Mouse (Mus musculus) embryonic facial prominence, embryonic 15.5 days (tissue): ENCODE measurements around the gene Ugt1a1. TPM values are rescaled to one million over a fixed set of nuclear protein-coding genes. Genes with fewer than 3 reads are reported as not detected.
A peak's percentile ranks its signal among the peaks of the same experiment; 100 is the strongest.
"Not testable (repeated sequence)": the region's sequence is repeated elsewhere in the genome, so short reads cannot be mapped to it uniquely, and the experiment has no call there.

ENCODE experiments used
- ATAC-seq: fragments of 200-750 bp; cut with Nextera tagmentation; 2 replicates; pipeline ENCODE4 v1.8.0; 2017; ENCODE audit warnings: low read depth, moderate TSS enrichment; ENCODE audit not compliant: insufficient number of reproducible peaks, low FRiP score, low TSS enrichment
- H3K27ac ChIP-seq: fragments of 300-500 bp; sonication (generic); replicated peaks from 2 replicates; pipeline ENCODE4 v1.5.1; 2015; ENCODE audit warnings: mild to moderate bottlenecking, inconsistent platforms
- H3K27me3 ChIP-seq: fragments of 300-500 bp; sonication (generic); 2 replicates; pipeline ENCODE4 v1.6.1; 2015; ENCODE audit warnings: inconsistent platforms
- H3K36me3 ChIP-seq: fragments of 300-500 bp; sonication (generic); 2 replicates; pipeline ENCODE4 v1.6.1; 2015; ENCODE audit warnings: mild to moderate bottlenecking, inconsistent platforms
- H3K4me1 ChIP-seq: fragments of 300-500 bp; sonication (generic); 2 replicates; pipeline ENCODE4 v1.6.1; 2015; ENCODE audit warnings: inconsistent platforms
- H3K4me2 ChIP-seq: fragments of 300-500 bp; sonication (generic); replicated peaks from 2 replicates; pipeline ENCODE4 v1.6.1; 2015; ENCODE audit warnings: mild to moderate bottlenecking, inconsistent platforms
- H3K4me3 ChIP-seq: fragments of 300-500 bp; sonication (generic); replicated peaks from 2 replicates; pipeline ENCODE4 v1.5.1; 2015; ENCODE audit warnings: mild to moderate bottlenecking, inconsistent platforms
- H3K9ac ChIP-seq: fragments of 300-500 bp; sonication (generic); 2 replicates; pipeline ENCODE4 v1.6.1; 2015; ENCODE audit warnings: inconsistent platforms
- H3K9me3 ChIP-seq: fragments of 300-500 bp; sonication (generic); replicated peaks from 2 replicates; pipeline ENCODE4 v1.6.1; 2016; ENCODE audit warnings: inconsistent platforms
- WGBS: fragments of 180-500 bp; shearing (Covaris S2); methylation state at CpG from one replicate; pipeline ENCODE4 v1.1.7; 2015; 5-methylcytosine and 5-hydroxymethylcytosine counted together
- polyA plus RNA-seq: library from polyadenylated mRNA; unstranded; fragments of >200 nt; fragmentation: Nextera tagmentation; extraction: Ambion mirVana; gene quantifications from 2 replicates; pipeline ENCODE4 v1.2.1, GENCODE M21; 2015

Gene Ugt1a1
- 2.0 and 2.2 TPM in 2 replicates for polyA plus RNA-seq

GRCm38 (mm10) chr1:88211812-88212211 is at the start of gene Ugt1a1:
Ugt1a1 (plus strand) TSS chr1:88211959.
- no peaks in the 10 kb centered on the region for H3K36me3 ChIP-seq
- H3K27ac ChIP-seq = no peak within 1 kb of the TSS
- H3K9me3 ChIP-seq = peaks cover 47% of the 10 kb centered on the region
- no peak for ATAC-seq
- H3K9ac ChIP-seq = no peak within 1 kb of the TSS
- 66% methylated on average over 8 of the region's 8 CpGs for WGBS
- H3K4me3 ChIP-seq = no peak within 1 kb of the TSS
- H3K4me2 ChIP-seq = no peak within 1 kb of the TSS
- no peaks in the 10 kb centered on the region for H3K27me3 ChIP-seq
- H3K4me1 ChIP-seq = no peaks in the 10 kb centered on the region

- WGBS = 75% methylated on average over 5 of the region's 5 CpGs
Measured at GRCm38 (mm10) chr1:88165711-88166110, 46.0 kb upstream of the Ugt1a1 start, which contains the start of gene Ugt1a5. Ugt1a5 (plus strand) TSS chr1:88166012.

GRCm38 (mm10) chr1:88172190-88172589 is 39.6 kb upstream of the Ugt1a1 start:
- not testable (repeated sequence) for ATAC-seq, H3K27ac ChIP-seq, H3K9ac ChIP-seq, H3K9me3 ChIP-seq, H3K4me3 ChIP-seq, H3K4me1 ChIP-seq, H3K4me2 ChIP-seq, H3K27me3 ChIP-seq, H3K36me3 ChIP-seq
- WGBS = 77% methylated on average over 7 of the region's 7 CpGs

More at GRCm38 (mm10) chr1:88165711-88166110, 46.0 kb upstream of the Ugt1a1 start, which contains the start of gene Ugt1a5:
- Histone ChIP-seq H3K9me3 (no peaks in the 10 kb centered on the region), H3K36me3 (no peaks in the 10 kb centered on the region), H3K4me3 (no peak within 1 kb of the TSS), H3K27ac (no peak within 1 kb of the TSS), H3K9ac (no peak within 1 kb of the TSS), H3K4me1 (no peaks in the 10 kb centered on the region), H3K4me2 (no peak within 1 kb of the TSS), H3K27me3 (no peaks in the 10 kb centered on the region)
- ATAC-seq = no peak

GRCm38 (mm10) chr1:88179657-88180056 is 32.1 kb upstream of the Ugt1a1 start:
- 92% methylated on average over 1 of the region's 1 CpGs for WGBS
- no peak for ATAC-seq

GRCm38 (mm10) chr1:88186325-88186935 is 25.3 kb upstream of the Ugt1a1 start:
- H3K36me3 ChIP-seq = no peaks in the 10 kb centered on the region
- H3K4me3 ChIP-seq = no peak overlapping the region
- no peak overlapping the region for H3K9ac ChIP-seq
- H3K27ac ChIP-seq = no peak overlapping the region
- H3K4me1 ChIP-seq = no peaks in the 10 kb centered on the region
- H3K9me3 ChIP-seq = no peaks in the 10 kb centered on the region
- no peak for ATAC-seq
- 85% methylated on average over 5 of the region's 5 CpGs for WGBS
- H3K4me2 ChIP-seq = no peak overlapping the region
- H3K27me3 ChIP-seq = no peaks in the 10 kb centered on the region

More at GRCm38 (mm10) chr1:88179657-88180056, 32.1 kb upstream of the Ugt1a1 start:
- H3K4me2 ChIP-seq = no peak overlapping the region
- no peak overlapping the region for H3K27ac ChIP-seq
- H3K9ac ChIP-seq = no peak overlapping the region
- no peaks in the 10 kb centered on the region for H3K4me1 ChIP-seq
- no peaks in the 10 kb centered on the region for H3K36me3 ChIP-seq
- no peaks in the 10 kb centered on the region for H3K27me3 ChIP-seq
- H3K9me3 ChIP-seq = peaks cover 15% of the 10 kb centered on the region
- no peak overlapping the region for H3K4me3 ChIP-seq

GRCm38 (mm10) chr1:88192136-88192535 is 19.6 kb upstream of the Ugt1a1 start:
- Histone ChIP-seq H3K27me3 (no peaks in the 10 kb centered on the region), H3K9ac (no peak overlapping the region), H3K9me3 (no peaks in the 10 kb centered on the region), H3K36me3 (no peaks in the 10 kb centered on the region), H3K4me1 (no peaks in the 10 kb centered on the region), H3K4me2 (no peak overlapping the region), H3K4me3 (no peak overlapping the region), H3K27ac (no peak overlapping the region)
- no peak for ATAC-seq
- WGBS = 61% methylated on average over 3 of the region's 3 CpGs

GRCm38 (mm10) chr1:88195687-88196086 is 16.1 kb upstream of the Ugt1a1 start:
- no peaks in the 10 kb centered on the region for H3K9me3 ChIP-seq
- no peak overlapping the region for H3K27ac ChIP-seq
- H3K27me3 ChIP-seq = no peaks in the 10 kb centered on the region
- WGBS = 90% methylated on average over 1 of the region's 1 CpGs
- no peaks in the 10 kb centered on the region for H3K4me1 ChIP-seq
- no peak overlapping the region for H3K9ac ChIP-seq
- ATAC-seq = no peak
- no peak overlapping the region for H3K4me3 ChIP-seq
- no peaks in the 10 kb centered on the region for H3K36me3 ChIP-seq
- no peak overlapping the region for H3K4me2 ChIP-seq

GRCm38 (mm10) chr1:88197443-88197842 is 14.3 kb upstream of the Ugt1a1 start:
- no peak overlapping the region for H3K4me3 ChIP-seq
- H3K4me2 ChIP-seq = no peak overlapping the region
- H3K9me3 ChIP-seq = no peaks in the 10 kb centered on the region
- H3K36me3 ChIP-seq = no peaks in the 10 kb centered on the region
- WGBS = 64% methylated on average over 3 of the region's 3 CpGs
- no peaks in the 10 kb centered on the region for H3K27me3 ChIP-seq
- H3K9ac ChIP-seq = no peak overlapping the region
- no peak for ATAC-seq
- no peak overlapping the region for H3K27ac ChIP-seq
- H3K4me1 ChIP-seq = no peaks in the 10 kb centered on the region

- Histone ChIP-seq H3K9ac (no peak overlapping the region), H3K4me3 (no peak overlapping the region), H3K4me1 (peaks cover 1% of the 10 kb centered on the region; the same call in 1 of the 2 replicates), H3K36me3 (no peaks in the 10 kb centered on the region), H3K27me3 (no peaks in the 10 kb centered on the region), H3K9me3 (no peaks in the 10 kb centered on the region), H3K27ac (no peak overlapping the region), H3K4me2 (no peak overlapping the region)
- ATAC-seq = no peak
- 73% methylated on average over 2 of the region's 2 CpGs for WGBS
Measured at GRCm38 (mm10) chr1:88199996-88200395, 11.8 kb upstream of the Ugt1a1 start.

GRCm38 (mm10) chr1:88200456-88200855 is 11.3 kb upstream of the Ugt1a1 start, which contains the start of gene Ugt1a2:
Ugt1a2 (plus strand) TSS chr1:88200601.
- ATAC-seq = no peak
- H3K4me3 ChIP-seq = no peak within 1 kb of the TSS
- WGBS = 80% methylated on average over 7 of the region's 7 CpGs
- H3K9me3 ChIP-seq = no peaks in the 10 kb centered on the region
- no peaks in the 10 kb centered on the region for H3K36me3 ChIP-seq
- no peak within 1 kb of the TSS for H3K27ac ChIP-seq
- H3K4me1 ChIP-seq = peaks cover 6% of the 10 kb centered on the region; the same call in 1 of the 2 replicates
- no peak within 1 kb of the TSS for H3K9ac ChIP-seq
- H3K4me2 ChIP-seq = no peak within 1 kb of the TSS
- no peaks in the 10 kb centered on the region for H3K27me3 ChIP-seq

- H3K27me3 ChIP-seq = no peaks in the 10 kb centered on the region
- peak within 1 kb of the TSS; percentile 59 for H3K9ac ChIP-seq
- no peaks in the 10 kb centered on the region for H3K36me3 ChIP-seq
- no peak within 1 kb of the TSS for H3K27ac ChIP-seq
- H3K4me2 ChIP-seq = peak within 1 kb of the TSS; percentile 82
- H3K4me1 ChIP-seq = peaks cover 7% of the 10 kb centered on the region; the same call in 1 of the 2 replicates
- H3K9me3 ChIP-seq = no peaks in the 10 kb centered on the region
- peak within 1 kb of the TSS; percentile 54 for H3K4me3 ChIP-seq
- 6% methylated on average over 62 of the region's 62 CpGs for WGBS
- peak; percentile 97 for ATAC-seq
Measured at GRCm38 (mm10) chr1:88205294-88205922, 6.4 kb upstream of the Ugt1a1 start, which contains the start of gene Dnajb3. Dnajb3 (minus strand) TSS chr1:88205782.
